Mouse (Mus musculus) splenic B cell, adult 2 months (primary cell): ENCODE results near the gene Nt5c2.

Experiments
- DNase-seq: peaks from one replicate; pipeline ENCODE4 v3.0.0-alpha.2; 2011; ENCODE audit warnings: low read depth, low spot score
- H3K27me3 ChIP-seq: 2 replicates; pipeline ENCODE4 v1.6.1; 2012; ENCODE audit warnings: mild to moderate bottlenecking, low read length, moderate library complexity, mixed read lengths; ENCODE audit not compliant: control insufficient read depth, poor library complexity, insufficient read depth, severe bottlenecking
- H3K36me3 ChIP-seq: 2 replicates; pipeline ENCODE4 v1.6.1; 2012; ENCODE audit warnings: mild to moderate bottlenecking, low read length, moderate library complexity, mixed read lengths; ENCODE audit not compliant: control insufficient read depth, poor library complexity, insufficient read depth, severe bottlenecking

Gene Nt5c2

DNA sequence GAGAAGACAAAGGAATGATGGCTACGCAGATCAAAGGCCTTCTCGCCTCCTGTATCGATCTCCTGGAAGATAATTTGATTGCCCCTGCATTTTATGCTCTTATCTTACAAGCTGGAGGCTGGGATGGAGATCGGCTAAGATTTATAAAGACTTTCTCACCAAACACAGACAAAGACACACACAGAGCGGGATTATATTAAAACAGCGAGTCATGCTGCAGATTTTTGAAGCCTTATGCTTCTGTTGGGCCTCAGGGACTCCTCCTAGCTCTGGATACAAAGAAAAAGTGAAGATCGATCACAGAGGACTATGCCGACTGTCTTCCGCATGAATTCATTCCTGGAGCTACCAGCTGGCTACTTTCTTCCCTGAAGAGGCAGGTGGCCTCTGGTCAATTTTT lies 14.8 kb upstream of the Nt5c2 start:
- Histone ChIP-seq H3K27me3 (no peaks in the 10 kb centered on the region), H3K36me3 (peaks cover 4% of the 10 kb centered on the region; the same call in 1 of the 2 replicates)
- no peak for DNase-seq

DNA sequence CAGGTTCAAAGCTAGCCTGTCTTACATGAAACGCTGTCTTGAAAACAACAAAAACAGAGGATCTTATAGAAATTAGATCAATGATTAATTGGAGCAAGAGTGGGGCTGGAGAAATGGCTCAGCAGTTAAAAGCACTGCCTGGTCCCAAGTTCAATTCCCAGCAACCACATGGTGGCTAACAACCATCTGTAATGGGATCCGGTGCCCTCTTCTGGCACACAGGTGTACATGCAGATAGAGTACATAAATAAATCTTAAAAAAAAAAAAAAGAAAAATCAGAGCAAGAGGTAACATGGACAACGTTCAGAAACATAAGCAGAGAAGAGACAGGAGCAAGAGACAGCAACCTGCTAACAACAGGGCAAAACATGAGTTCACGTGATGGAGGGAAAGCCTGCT lies 11.6 kb upstream of the Nt5c2 start:
- DNase-seq = no peak
- H3K27me3 ChIP-seq = no peaks in the 10 kb centered on the region
- H3K36me3 ChIP-seq = no peaks in the 10 kb centered on the region

DNA sequence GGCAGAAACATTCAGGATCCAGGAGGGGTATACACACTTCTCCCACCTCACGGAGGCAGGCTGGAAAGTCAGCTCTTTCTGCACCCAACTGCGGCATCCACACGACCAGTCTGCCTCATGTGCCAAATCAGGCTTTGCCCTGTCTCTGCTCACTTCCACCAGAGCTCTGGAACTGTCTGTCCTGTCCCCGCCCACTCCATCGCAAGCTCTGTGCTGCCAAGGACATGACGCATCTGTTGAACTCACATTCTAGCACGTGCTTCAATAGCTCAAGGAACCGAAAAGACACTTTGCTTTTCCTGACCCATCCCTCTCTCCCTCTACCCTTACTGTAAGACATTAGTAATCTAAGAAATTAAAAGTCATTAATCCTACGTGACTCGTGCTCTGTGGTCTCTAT lies 10.0 kb upstream of the Nt5c2 start:
- no peak for DNase-seq
- H3K27me3 ChIP-seq = no peaks in the 10 kb centered on the region
- H3K36me3 ChIP-seq = no peaks in the 10 kb centered on the region

DNA sequence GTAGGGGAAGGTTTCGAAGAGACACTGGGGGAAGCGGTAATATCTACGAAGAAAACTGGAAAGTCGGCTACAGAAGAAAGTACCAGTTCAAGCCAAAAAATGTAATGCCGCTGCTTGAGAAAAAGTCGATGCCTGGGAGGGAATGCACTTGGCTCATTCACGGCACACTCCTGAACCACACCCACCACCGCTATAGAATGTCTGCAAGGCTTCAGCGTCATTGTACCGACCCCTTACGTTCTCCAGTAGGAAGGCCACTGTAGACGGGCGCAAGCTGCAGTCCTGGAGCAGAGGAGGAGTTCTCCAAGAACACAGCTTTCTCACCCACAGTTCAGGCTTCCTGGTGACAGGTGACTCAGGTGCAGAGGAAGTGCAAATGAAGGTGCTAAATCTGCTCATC lies 8.6 kb upstream of the Nt5c2 start:
- Histone ChIP-seq H3K36me3 (no peaks in the 10 kb centered on the region), H3K27me3 (no peaks in the 10 kb centered on the region)
- no peak for DNase-seq

DNA sequence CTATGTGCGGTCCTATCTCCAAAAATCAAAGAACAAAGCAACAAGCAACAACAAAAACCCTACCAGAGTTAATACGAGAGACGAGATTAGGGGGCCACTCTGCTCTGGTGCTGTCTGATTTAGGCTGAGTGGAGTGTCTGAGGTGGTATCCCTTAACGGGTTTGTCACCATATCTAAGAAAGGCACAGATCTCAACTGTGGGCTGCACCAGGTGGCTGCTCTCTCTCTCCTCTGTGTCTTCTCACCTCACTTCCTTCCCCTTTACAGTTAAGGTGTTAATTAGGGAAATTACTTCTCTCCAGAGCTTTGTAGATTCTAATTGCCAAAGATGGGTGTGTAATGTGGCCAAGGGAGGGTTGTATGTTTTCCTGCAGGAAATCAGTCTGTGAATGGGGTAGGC lies 7.8 kb upstream of the Nt5c2 start:
- Histone ChIP-seq H3K36me3 (no peaks in the 10 kb centered on the region), H3K27me3 (no peaks in the 10 kb centered on the region)
- no peak for DNase-seq

DNA sequence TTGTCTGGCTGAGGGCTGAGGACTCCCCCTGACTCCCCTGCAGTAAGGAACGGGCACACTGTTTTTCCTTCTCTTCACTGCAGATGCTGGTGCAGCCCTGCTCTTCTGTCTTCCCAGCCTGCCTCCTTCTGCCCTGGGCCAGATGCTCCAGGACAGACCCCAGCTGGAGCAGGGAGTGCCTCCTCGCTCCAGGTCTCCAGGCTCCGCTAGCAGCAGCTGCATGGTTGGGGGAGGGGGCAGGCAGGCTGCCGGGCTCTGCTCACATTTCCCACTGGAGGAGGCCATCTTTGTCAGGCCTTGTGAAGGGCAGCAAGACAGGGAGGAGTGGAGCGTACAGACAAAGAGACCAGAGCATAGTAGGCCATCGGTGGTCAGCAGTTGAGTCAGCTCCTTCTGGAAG lies 4.4 kb upstream of the Nt5c2 start:
- no peaks in the 10 kb centered on the region for H3K27me3 ChIP-seq
- no peak for DNase-seq
- no peaks in the 10 kb centered on the region for H3K36me3 ChIP-seq

DNA sequence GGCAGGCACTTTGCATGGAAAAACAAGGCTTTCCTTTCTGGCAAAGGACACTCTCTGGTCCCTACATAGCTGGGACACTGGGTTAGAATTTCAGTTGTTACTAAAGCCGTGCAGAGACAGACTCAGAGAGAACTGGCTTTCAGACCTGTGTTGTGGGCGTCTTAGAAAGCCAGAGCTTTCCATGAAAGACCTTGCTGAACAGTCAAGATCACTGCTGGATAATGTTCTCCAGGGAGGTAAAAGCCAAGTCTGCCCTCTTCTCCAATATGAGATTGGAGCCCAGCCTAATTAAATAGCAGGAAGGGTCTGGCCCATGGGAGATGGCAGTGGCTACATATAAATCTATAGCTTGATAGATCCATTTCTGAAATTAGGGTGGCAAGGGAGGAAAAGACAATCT lies 3.4 kb upstream of the Nt5c2 start:
- H3K36me3 ChIP-seq = no peaks in the 10 kb centered on the region
- no peak for DNase-seq
- H3K27me3 ChIP-seq = no peaks in the 10 kb centered on the region

DNA sequence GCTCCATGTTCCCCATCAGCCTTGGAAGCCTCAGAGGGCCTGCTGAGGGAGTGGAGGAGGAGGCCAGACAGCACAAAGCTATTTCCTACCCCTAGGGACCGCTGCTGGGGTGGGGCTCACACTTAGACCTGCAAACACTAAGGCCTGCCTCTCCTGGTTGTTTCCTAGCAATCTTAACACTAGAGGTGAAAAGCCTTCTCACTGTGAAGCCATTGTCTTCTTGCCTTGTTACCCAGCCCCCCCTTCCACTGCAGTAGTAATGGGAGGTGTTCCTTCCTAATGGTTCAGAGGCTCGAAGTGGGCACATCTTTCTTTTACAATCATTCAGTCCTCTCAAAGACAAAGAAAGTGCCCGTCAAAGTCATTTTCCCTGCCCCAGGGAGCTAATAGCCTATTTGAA lies 2.9 kb upstream of the Nt5c2 start:
- Histone ChIP-seq H3K36me3 (no peaks in the 10 kb centered on the region), H3K27me3 (no peaks in the 10 kb centered on the region)

DNA sequence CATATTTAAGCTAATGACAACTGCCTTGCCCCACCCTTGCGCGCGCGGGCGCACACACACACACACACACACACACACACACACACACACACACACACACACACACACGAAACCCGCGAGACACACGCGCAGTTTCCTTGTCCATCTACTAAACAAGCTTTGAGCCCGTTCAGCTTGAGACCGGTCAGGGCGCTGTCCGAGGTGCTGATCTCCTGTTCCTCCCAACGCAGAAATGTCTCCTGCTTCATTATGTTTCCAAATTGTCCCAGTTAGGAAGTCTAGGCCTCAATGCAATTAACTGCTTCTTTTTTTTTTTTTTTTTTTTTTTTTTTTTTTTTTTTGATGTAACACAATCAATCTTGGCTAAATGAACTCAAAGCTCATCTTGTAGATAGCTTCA lies 1.5 kb upstream of the Nt5c2 start:
- H3K27me3 ChIP-seq = no peaks in the 10 kb centered on the region
- DNase-seq = peak; percentile 67
- no peaks in the 10 kb centered on the region for H3K36me3 ChIP-seq

More for the DNA sequence above, 2.9 kb upstream of the Nt5c2 start:
- no peak for DNase-seq

DNA sequence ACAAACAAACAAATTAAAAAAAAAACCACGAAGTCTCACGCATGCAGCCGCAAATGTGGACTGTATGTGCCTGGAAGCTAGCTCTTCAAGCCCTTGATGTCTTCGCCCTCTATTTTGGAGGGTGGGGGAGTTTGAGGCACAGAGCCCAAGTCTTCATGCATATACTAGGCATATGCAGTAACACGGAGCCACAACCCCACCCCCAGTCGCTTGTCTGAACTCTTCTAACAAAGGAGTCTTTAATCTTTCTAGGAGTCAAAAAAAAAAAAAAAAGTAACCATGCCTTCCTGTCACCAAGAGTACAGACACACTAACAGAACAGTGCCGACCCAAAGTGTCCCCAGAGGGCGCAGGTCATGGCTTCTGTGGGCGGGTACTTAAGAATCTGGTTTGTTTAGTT lies 1.0 kb upstream of the Nt5c2 start:
- no peak for DNase-seq
- Histone ChIP-seq H3K27me3 (no peaks in the 10 kb centered on the region), H3K36me3 (no peaks in the 10 kb centered on the region)

DNA sequence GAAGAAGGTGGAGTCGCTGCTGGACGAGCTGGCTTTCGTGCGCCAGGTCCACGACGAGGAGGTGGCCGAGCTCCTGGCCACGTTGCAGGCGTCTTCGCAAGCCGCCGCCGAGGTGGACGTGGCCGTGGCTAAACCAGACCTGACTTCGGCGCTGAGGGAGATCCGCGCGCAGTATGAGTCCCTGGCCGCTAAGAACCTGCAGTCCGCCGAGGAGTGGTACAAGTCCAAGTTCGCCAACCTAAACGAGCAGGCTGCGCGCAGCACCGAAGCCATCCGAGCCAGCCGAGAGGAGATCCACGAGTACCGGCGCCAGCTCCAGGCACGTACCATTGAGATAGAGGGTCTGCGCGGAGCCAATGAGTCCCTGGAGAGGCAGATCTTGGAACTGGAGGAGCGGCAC lies 443 bp upstream of the Nt5c2 start:
- H3K36me3 ChIP-seq = no peaks in the 10 kb centered on the region
- no peaks in the 10 kb centered on the region for H3K27me3 ChIP-seq
- DNase-seq = no peak

DNA sequence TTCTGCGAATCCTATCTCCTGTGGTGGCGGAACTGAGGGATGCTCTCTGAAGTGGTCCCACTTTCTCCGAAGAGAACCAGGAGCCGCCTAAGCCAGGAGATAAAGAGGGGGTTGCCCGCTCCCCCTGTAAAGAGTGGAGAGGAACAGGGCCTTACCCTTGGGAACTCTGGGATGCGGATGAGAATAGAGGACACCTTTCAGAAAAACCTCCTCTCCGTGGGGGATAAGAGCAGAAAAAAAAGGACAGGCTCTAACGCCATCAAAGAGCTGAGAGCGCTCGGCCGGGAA lies 850 bp downstream of the Nt5c2 start:
- no peak for DNase-seq
- no peaks in the 10 kb centered on the region for H3K27me3 ChIP-seq

DNA sequence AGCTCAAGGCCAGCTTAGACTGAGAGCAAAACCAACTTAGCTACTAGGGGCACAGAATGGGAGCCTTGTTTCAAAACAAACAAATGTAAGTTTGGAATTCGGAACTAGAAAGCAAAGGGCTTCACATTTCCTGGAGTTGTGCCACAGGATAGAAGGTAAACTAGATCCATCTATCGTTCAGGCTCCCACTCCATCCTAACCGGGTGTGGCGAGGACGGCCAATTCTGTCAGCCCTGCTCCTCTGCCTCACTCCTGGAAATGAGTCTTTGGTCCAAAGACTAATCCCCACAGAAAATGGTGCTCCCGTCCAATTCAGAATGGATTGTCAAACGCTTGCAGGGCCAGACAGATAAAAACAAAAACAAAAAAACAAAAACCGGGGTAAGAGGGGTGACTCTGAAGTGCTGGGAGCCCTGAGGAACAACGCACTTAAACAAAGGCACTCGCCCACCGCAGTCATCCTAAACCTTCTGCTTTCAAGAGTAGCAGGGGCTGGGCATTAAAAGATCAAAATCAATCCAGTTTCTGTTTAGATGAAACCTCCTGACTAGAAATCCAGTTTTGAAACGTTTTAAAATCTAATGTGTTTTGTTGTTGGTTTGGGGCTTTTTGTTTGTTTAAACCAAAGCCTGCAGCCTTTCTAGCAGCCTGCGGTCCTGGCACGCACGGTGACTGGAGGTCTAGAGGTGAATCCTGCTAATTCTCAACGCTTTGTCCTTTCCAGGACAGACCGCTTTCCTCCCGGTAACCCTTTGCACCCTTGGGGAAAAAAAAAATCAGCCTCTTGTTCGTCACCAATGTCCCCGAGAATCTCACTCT lies 1.4 kb downstream of the Nt5c2 start:
- no peak for DNase-seq
- H3K27me3 ChIP-seq = no peaks in the 10 kb centered on the region
- H3K36me3 ChIP-seq = no peaks in the 10 kb centered on the region

More for the DNA sequence above, 850 bp downstream of the Nt5c2 start:
- H3K36me3 ChIP-seq = no peaks in the 10 kb centered on the region

DNA sequence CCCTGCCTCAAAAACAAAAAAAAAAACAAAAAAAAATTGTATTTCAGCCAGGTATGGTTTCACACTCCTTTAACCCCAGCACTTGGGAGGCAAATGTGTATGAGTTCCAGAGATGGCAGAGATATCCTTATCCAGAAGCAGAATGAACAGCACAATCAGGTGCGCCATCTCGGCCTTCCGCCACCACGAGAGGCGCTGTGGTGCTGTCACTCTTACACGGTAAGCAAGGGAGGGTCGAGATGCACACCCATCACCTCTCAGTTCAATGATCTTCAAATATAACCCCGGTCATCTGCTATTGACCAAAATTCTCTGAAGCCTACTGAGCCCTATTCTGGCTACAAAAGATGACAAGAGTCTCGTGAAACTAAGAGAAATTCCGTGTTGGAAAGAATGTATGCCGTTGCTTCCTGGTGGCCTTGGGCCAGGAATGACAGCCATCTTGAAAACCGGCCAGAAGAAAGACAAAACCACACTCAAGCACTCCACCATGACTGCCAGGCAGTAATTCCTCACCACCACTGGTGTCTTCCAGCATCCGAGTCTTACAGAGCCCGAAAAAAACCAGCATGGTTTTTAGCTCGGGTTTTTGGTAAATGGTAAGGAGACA lies 2.3 kb downstream of the Nt5c2 start:
- Histone ChIP-seq H3K36me3 (no peaks in the 10 kb centered on the region), H3K27me3 (no peaks in the 10 kb centered on the region)
- no peak for DNase-seq

DNA sequence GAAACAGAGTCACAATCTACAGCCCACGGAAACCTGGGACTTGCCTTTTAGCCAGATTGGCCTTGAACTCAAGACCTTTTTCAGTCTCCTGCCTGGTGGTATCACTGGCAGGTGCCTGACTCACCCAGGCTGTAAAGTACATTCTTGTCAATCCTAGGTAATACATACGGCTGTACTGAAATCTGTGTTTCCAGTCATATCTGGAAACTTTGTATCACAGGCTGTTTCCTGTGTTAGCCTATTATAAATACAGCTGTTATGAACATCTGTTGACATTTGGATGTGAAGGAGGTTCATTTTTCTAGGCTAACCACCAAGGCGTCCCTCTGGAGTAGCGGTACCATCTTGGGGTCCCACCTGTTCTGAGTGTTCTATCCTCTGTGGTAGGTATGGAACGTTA lies 5.0 kb downstream of the Nt5c2 start:
- H3K36me3 ChIP-seq = no peaks in the 10 kb centered on the region
- DNase-seq = no peak
- H3K27me3 ChIP-seq = no peaks in the 10 kb centered on the region

DNA sequence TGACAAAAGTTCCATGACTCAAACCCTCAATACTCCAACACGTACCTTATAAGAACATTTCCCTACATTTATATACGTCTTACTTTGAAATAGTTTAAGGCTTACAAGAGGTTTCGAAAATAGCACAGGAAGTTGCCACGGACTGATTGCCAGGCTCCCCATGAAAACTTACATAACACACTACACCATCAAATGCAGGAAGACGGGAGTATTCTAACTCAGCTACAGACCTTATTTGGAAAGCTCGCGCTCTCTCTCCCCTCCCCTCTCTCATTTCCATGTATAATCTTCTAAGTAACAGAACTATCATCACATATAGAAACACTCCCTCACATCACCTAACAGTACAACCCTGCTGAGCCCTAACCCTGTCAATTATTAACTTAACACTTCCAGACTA lies 5.5 kb downstream of the Nt5c2 start:
- H3K36me3 ChIP-seq = no peaks in the 10 kb centered on the region
- H3K27me3 ChIP-seq = no peaks in the 10 kb centered on the region
- DNase-seq = no peak
